Mouse (Mus musculus) myocyte (in vitro differentiated cells): ENCODE results near the gene Foxs1.

Experiments used
- CEBPB ChIP-seq: IDR thresholded peaks from 2 replicates; pipeline ENCODE4 v1.6.1; 2011; ENCODE audit warnings: mild to moderate bottlenecking, moderate library complexity; ENCODE audit not compliant: poor library complexity, insufficient read depth, severe bottlenecking
- MAX ChIP-seq: IDR thresholded peaks from one replicate; pipeline ENCODE4 v1.6.1; 2011; ENCODE audit warnings: low read depth, mild to moderate bottlenecking, control low read depth
- MYOG ChIP-seq, 3 experiments: IDR thresholded peaks; one replicate each; pipeline ENCODE4 v1.6.1; 2011; ENCODE audit warnings: control low read depth in 2 of 3, low read depth in 2 of 3, mild to moderate bottlenecking in 2 of 3; ENCODE audit not compliant: insufficient read length in 2 of 3, control insufficient read depth in 1 of 3, insufficient read depth in 1 of 3
- POLR2A ChIP-seq: IDR thresholded peaks from one replicate; pipeline ENCODE4 v1.6.1; 2011; ENCODE audit warnings: low read depth, mild to moderate bottlenecking, control low read depth, moderate library complexity; ENCODE audit not compliant: insufficient read length
- TCF12 ChIP-seq: IDR thresholded peaks from one replicate; pipeline ENCODE4 v1.6.1; 2011; ENCODE audit warnings: mild to moderate bottlenecking, control low read depth; ENCODE audit not compliant: poor library complexity, insufficient read depth, severe bottlenecking

DNA sequence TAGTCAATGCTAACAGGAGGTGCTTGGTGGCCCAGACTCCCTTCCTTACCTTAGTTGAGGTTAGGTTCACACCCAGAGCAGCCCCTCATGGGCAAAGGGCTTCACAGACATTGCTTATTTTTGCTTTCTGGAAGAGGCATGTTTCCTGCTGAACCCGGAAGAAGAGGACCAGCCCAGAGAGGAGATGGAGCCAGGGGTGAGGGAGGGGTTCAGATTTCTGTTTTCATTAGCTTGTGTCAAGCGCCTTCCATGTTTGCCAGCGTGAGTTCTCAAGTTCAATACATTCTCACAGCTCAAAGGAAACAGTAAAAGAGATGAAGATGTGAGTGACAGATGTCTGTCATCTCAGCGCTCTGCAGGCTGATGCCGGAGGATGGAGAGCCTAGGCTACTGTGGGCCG is 23.2 kb downstream of the Foxs1 start:
- TF ChIP-seq TCF12, result no peak
- TF ChIP-seq MYOG (IDR thresholded peaks at IDR 0.05; ENCODE audit: control insufficient read depth in 1 of 3, insufficient read depth in 1 of 3, insufficient read length in 2 of 3, low read depth in 2 of 3), result no peak
- TF ChIP-seq MAX, result no peak
- TF ChIP-seq CEBPB, result no peak
- no peak for TF ChIP-seq POLR2A
